Mouse (Mus musculus) small intestine, adult 2 months (tissue): ENCODE measurements around the gene Srxn1.

Experiments used
- CTCF ChIP-seq: fragments of 200-500 bp; IDR thresholded peaks from 2 replicates; pipeline ENCODE4 v1.5.1; 2012; ENCODE audit warnings: low read depth, mild to moderate bottlenecking, control low read depth, inconsistent platforms, low read length, moderate library complexity, mixed read lengths; ENCODE audit not compliant: insufficient replicate concordance, insufficient read length; ENCODE audit errors: extremely low read depth
- POLR2A ChIP-seq: fragments of 200-500 bp; IDR thresholded peaks from 2 replicates; pipeline ENCODE4 v1.6.1; 2012; ENCODE audit warnings: low read depth, mild to moderate bottlenecking, control low read depth, inconsistent platforms, low read length, moderate library complexity

- no peak for TF ChIP-seq CTCF
- no peak for TF ChIP-seq POLR2A
These were observed 36.7 kb downstream of the Srxn1 start for GRCm38 (mm10) chr2:152142046-152142445.
